Mouse (Mus musculus): ENCODE measurements around the gene Ulk4.

DNA sequence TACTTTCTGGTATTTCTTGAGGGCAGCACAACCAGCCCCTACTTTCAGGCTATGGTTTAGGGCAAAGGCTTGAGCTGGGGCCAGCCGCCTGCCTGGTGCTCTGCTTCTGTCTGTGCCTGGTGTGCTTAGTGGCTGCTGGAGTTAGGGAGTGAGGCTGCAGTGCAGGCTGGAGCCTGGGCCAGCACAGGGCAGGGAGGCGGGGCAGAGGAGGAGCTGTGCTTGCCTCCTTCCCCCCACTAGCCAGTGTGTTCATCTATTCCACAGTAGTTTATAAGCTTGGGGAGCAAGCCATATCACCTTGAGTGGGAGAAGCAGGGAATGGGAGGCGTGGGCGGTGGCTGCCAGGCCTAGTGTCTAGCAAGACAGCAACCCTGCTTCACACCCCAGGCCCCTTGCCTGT lies 313.9 kb downstream of the Ulk4 start:
- TF ChIP-seq CTCF (conservative IDR thresholded peaks at IDR 0.05; ENCODE audit: low read length) (no peak), NANOG (IDR thresholded peaks at IDR 0.05; ENCODE audit: borderline replicate concordance, low read length) (no peak), POU5F1 (IDR thresholded peaks at IDR 0.05; ENCODE audit: borderline replicate concordance, low read length) (no peak)

Measured in E14TG2a.4 (cell line).